Mouse (Mus musculus): ENCODE results near the gene Pcbp3. TPM values are rescaled to one million over a fixed set of nuclear protein-coding genes. Genes with fewer than 3 reads are reported as not detected.

Pcbp3 gene
- total and polyA plus RNA-seq, 2 experiments from 2014 or later, result 57.0 to 92.9 TPM

GRCm38 (mm10) chr10:76814811-76815210 lies 146.9 kb downstream of the Pcbp3 start:
- no peak overlapping the region for H3K4me2 ChIP-seq (ENCODE audit: low read depth, low read length)
- peak overlapping the region; percentile 46; the same call in 1 of the 2 replicates for H3K27ac ChIP-seq
- TF ChIP-seq CTCF (IDR thresholded peaks at IDR 0.05; ENCODE audit: low read depth), result no peak
- no peaks in the 10 kb centered on the region for H3K27me3 ChIP-seq (ENCODE audit: insufficient read depth, low read length)
- WGBS, result 83% methylated on average over 8 of the region's 8 CpGs
- ATAC-seq, result no peak
- H3K4me3 ChIP-seq (ENCODE audit: low read length), result no peak overlapping the region
- peaks cover 8% of the 10 kb centered on the region; the same call in 1 of the 2 replicates for H3K4me1 ChIP-seq (ENCODE audit: insufficient read depth, low read length)
- no peaks in the 10 kb centered on the region for H3K9me3 ChIP-seq (ENCODE audit: low read length)
- no peak overlapping the region for H3K9ac ChIP-seq (replicated peaks; ENCODE audit: low read length)
- no peaks in the 10 kb centered on the region for H3K36me3 ChIP-seq (ENCODE audit: insufficient read depth, low read length)
- no peak for DNase-seq (ENCODE audit: low spot score)

- Histone ChIP-seq H3K9ac (replicated peaks; ENCODE audit: low read length) (no peak overlapping the region), H3K27me3 (ENCODE audit: insufficient read depth, low read length) (no peaks in the 10 kb centered on the region), H3K9me3 (ENCODE audit: low read length) (no peaks in the 10 kb centered on the region), H3K36me3 (ENCODE audit: insufficient read depth, low read length) (no peaks in the 10 kb centered on the region), H3K4me1 (ENCODE audit: insufficient read depth, low read length) (peaks cover 9% of the 10 kb centered on the region; the same call in 1 of the 2 replicates), H3K27ac (peak overlapping the region; percentile 65), H3K4me3 (ENCODE audit: low read length) (no peak overlapping the region), H3K4me2 (ENCODE audit: low read depth, low read length) (no peak overlapping the region)
- DNase-seq (ENCODE audit: low spot score), result peak; percentile 71
- ATAC-seq, result peak; percentile 82
- 32% methylated on average over 7 of the region's 7 CpGs for WGBS
- TF ChIP-seq CTCF (IDR thresholded peaks at IDR 0.05; ENCODE audit: low read depth), result no peak
Observed at GRCm38 (mm10) chr10:76809916-76810660, 151.6 kb downstream of the Pcbp3 start.

GRCm38 (mm10) chr10:76809439-76809838 lies 152.2 kb downstream of the Pcbp3 start:
- ATAC-seq, result 0 out of 2 replicates have a peak, but pooled peaks have one; percentile 21

GRCm38 (mm10) chr10:76808446-76809400 lies 153.0 kb downstream of the Pcbp3 start:
- Histone ChIP-seq H3K27me3 (ENCODE audit: insufficient read depth, low read length) (no peaks in the 10 kb centered on the region), H3K36me3 (ENCODE audit: insufficient read depth, low read length) (no peaks in the 10 kb centered on the region), H3K9me3 (ENCODE audit: low read length) (no peaks in the 10 kb centered on the region), H3K27ac (peak overlapping the region; percentile 65), H3K4me2 (ENCODE audit: low read depth, low read length) (no peak overlapping the region), H3K4me1 (ENCODE audit: insufficient read depth, low read length) (peaks cover 8% of the 10 kb centered on the region; the same call in 1 of the 2 replicates), H3K9ac (replicated peaks; ENCODE audit: low read length) (no peak overlapping the region), H3K4me3 (ENCODE audit: low read length) (no peak overlapping the region)
- no peak for TF ChIP-seq CTCF (IDR thresholded peaks at IDR 0.05; ENCODE audit: low read depth)
- ATAC-seq, result no peak
- WGBS, result 65% methylated on average over 10 of the region's 10 CpGs
- no peak for DNase-seq (ENCODE audit: low spot score)

More at GRCm38 (mm10) chr10:76809439-76809838, 152.2 kb downstream of the Pcbp3 start:
- Histone ChIP-seq H3K4me1 (ENCODE audit: insufficient read depth, low read length) (peaks cover 8% of the 10 kb centered on the region; the same call in 1 of the 2 replicates), H3K27me3 (ENCODE audit: insufficient read depth, low read length) (no peaks in the 10 kb centered on the region), H3K27ac (peak overlapping the region; percentile 65), H3K9me3 (ENCODE audit: low read length) (no peaks in the 10 kb centered on the region), H3K4me3 (ENCODE audit: low read length) (no peak overlapping the region), H3K4me2 (ENCODE audit: low read depth, low read length) (no peak overlapping the region), H3K9ac (replicated peaks; ENCODE audit: low read length) (no peak overlapping the region), H3K36me3 (ENCODE audit: insufficient read depth, low read length) (no peaks in the 10 kb centered on the region)
- WGBS, result 61% methylated on average over 11 of the region's 11 CpGs
- no peak for DNase-seq (ENCODE audit: low spot score)
- TF ChIP-seq CTCF (IDR thresholded peaks at IDR 0.05; ENCODE audit: low read depth), result no peak

- peak; percentile 13; the same call in 1 of the 2 replicates for ATAC-seq
- 78% methylated on average over 4 of the region's 4 CpGs for WGBS
Observed at GRCm38 (mm10) chr10:76802500-76802885, 159.2 kb downstream of the Pcbp3 start.

GRCm38 (mm10) chr10:76801841-76802499 lies 159.7 kb downstream of the Pcbp3 start:
- TF ChIP-seq CTCF (IDR thresholded peaks at IDR 0.05; ENCODE audit: low read depth), result no peak
- Histone ChIP-seq H3K4me3 (ENCODE audit: low read length) (no peak overlapping the region), H3K27me3 (ENCODE audit: insufficient read depth, low read length) (no peaks in the 10 kb centered on the region), H3K4me2 (ENCODE audit: low read depth, low read length) (no peak overlapping the region), H3K27ac (peak overlapping the region; percentile 75), H3K4me1 (ENCODE audit: insufficient read depth, low read length) (peaks cover 19% of the 10 kb centered on the region), H3K9me3 (ENCODE audit: low read length) (no peaks in the 10 kb centered on the region), H3K9ac (replicated peaks; ENCODE audit: low read length) (no peak overlapping the region), H3K36me3 (ENCODE audit: insufficient read depth, low read length) (no peaks in the 10 kb centered on the region)
- DNase-seq (ENCODE audit: low spot score) (peak; percentile 59), ATAC-seq (peak; percentile 73)
- WGBS, result 43% methylated on average over 6 of the region's 6 CpGs

More at GRCm38 (mm10) chr10:76802500-76802885, 159.2 kb downstream of the Pcbp3 start:
- no peaks in the 10 kb centered on the region for H3K36me3 ChIP-seq (ENCODE audit: insufficient read depth, low read length)
- no peak overlapping the region for H3K9ac ChIP-seq (replicated peaks; ENCODE audit: low read length)
- no peak overlapping the region for H3K4me3 ChIP-seq (ENCODE audit: low read length)
- peaks cover 19% of the 10 kb centered on the region for H3K4me1 ChIP-seq (ENCODE audit: insufficient read depth, low read length)
- DNase-seq (ENCODE audit: low spot score), result no peak
- H3K27ac ChIP-seq, result peak overlapping the region; percentile 75
- H3K9me3 ChIP-seq (ENCODE audit: low read length), result no peaks in the 10 kb centered on the region
- no peak overlapping the region for H3K4me2 ChIP-seq (ENCODE audit: low read depth, low read length)
- no peaks in the 10 kb centered on the region for H3K27me3 ChIP-seq (ENCODE audit: insufficient read depth, low read length)
- no peak for TF ChIP-seq CTCF (IDR thresholded peaks at IDR 0.05; ENCODE audit: low read depth)
